Mouse (Mus musculus): Measurements from ENCODE around the gene Atg5.

DNA sequence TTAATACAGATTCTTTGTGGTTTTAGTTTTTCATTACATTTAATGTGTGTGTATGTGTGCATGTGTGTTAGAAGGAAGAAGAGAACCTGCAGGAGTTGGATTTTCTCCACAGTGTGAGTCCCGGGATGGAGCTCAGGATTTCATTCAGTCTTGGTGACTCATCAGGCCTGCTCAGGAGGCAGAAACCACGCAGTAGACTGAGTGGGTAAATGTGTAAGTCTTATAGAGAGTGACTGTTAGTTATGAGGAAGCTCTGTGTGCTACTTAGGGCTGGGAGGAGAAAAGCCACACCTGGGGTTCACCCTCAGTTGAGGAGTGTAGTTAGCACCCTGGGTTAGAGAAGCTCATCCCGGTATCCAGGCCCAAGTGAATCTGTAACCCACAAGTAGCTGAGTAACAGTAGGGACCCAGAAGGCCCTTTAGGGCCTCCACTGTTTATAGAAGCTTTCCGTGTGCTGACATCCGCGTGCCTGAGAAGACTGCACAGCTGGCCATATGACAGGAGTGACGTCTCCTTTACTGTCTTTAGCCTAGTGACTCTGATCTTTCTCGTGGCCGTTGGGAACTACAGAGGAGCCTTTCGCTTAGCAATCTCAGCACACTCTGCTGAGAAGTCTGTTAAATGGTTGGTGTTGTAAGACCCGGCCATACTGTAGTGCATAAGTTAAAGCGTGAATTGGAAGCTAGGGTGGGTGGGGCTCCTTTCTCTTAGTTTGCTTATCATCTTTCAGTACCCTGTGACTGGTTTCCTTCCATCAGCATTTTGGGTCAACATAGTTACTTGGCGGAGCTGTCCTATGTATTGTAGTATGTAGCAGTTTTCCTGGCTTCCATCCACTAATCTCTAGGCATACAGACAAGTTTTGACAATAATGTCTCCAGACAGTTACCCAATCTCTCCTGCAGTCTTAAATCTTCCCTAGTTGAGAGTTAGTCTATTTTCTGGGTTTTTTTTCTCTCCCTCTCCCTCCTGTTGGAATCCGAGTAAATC is 48.4 kb downstream of the Atg5 start:
- TF ChIP-seq CTCF (IDR thresholded peaks at IDR 0.05; ENCODE audit: low read depth, low read length) (no peak), POLR2A (IDR thresholded peaks at IDR 0.05; ENCODE audit: extremely low read depth, insufficient read depth, low read length) (no peak)

All from liver, adult 2 months (tissue).